Mouse (Mus musculus) CH12.LX (cell line): ENCODE data around the gene Cwc27.

ENCODE experiments used
- CTCF ChIP-seq, 2 experiments: IDR thresholded peaks in 1 of 2; conservative IDR thresholded peaks in 1 of 2; 2 replicates each; pipeline ENCODE4 v1.5.1; 2011 to 2012; ENCODE audit warnings: low read depth in 2 of 2, low read length in 2 of 2, improper control_type of control experiment in 1 of 2, inconsistent platforms in 1 of 2, mild to moderate bottlenecking in 1 of 2, moderate library complexity in 1 of 2
- E2F4 ChIP-seq: IDR thresholded peaks from 2 replicates; pipeline ENCODE4 v1.6.1; 2011; ENCODE audit warnings: low read depth, low read length, improper control_type of control experiment; ENCODE audit not compliant: insufficient replicate concordance
- ETS1 ChIP-seq: conservative IDR thresholded peaks from 2 replicates; pipeline ENCODE4 v1.6.1; 2012; ENCODE audit warnings: low read depth, mild to moderate bottlenecking, inconsistent platforms, low read length, improper control_type of control experiment, moderate library complexity
- MAFK ChIP-seq: IDR thresholded peaks from 2 replicates; pipeline ENCODE4 v1.6.1; 2011; ENCODE audit warnings: low read length, improper control_type of control experiment; ENCODE audit not compliant: insufficient replicate concordance
- MAX ChIP-seq: IDR thresholded peaks from 2 replicates; pipeline ENCODE4 v1.6.1; 2011; ENCODE audit warnings: low read length, improper control_type of control experiment
- MEF2A ChIP-seq: IDR thresholded peaks from 2 replicates; pipeline ENCODE4 v1.6.1; 2014; ENCODE audit warnings: low read depth, mild to moderate bottlenecking, inconsistent platforms, low read length, improper control_type of control experiment, borderline replicate concordance
- POLR2A ChIP-seq: IDR thresholded peaks from 2 replicates; pipeline ENCODE4 v1.6.1; 2011; ENCODE audit warnings: low read depth, mild to moderate bottlenecking, improper control_type of control experiment, low read length
- POLR2AphosphoS2 ChIP-seq: IDR thresholded peaks from 2 replicates; pipeline ENCODE4 v1.6.1; 2011; ENCODE audit warnings: low read depth, low read length, improper control_type of control experiment
- USF2 ChIP-seq: conservative IDR thresholded peaks from 2 replicates; pipeline ENCODE4 v1.6.1; 2011; ENCODE audit warnings: low read depth, low read length, improper control_type of control experiment

DNA sequence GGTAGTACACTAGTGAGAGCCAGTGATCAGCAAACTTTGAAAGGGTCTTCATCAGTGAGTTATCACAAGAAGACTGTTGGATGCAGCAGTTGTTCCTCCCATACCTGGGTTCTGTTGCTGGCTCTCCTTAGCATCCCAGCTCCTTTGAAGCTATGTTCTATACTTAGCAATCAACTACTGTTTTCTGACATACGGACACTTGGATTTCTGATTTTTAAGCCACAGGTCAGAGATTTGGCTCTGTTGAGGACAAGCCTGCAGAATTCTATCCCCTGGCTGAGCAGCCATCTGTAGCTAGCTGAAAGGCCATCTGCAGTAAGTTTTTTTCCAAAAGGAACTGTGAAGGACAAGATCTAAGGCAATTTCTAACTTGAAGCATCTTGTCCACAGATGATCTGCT, 57.6 kb downstream of the Cwc27 start:
- TF ChIP-seq MEF2A (no peak), POLR2A (no peak), CTCF (conservative IDR thresholded peaks at IDR 0.05 in 1 of 2, IDR thresholded peaks at IDR 0.05 in 1 of 2; ENCODE audit: low read depth in 2 of 2, low read length in 2 of 2) (no peak), USF2 (no peak), POLR2AphosphoS2 (no peak), MAX (no peak), ETS1 (no peak), MAFK (no peak), E2F4 (no peak)
